Mouse (Mus musculus): ENCODE data around the gene Nhp2.
"Not testable (repeated sequence)": the region's sequence is repeated elsewhere in the genome, so short reads cannot be mapped to it uniquely, and the experiment has no call there.

The Nhp2 gene

GRCm38 (mm10) chr11:51658291-51658690 is 38.8 kb downstream of the Nhp2 start:
- no peak for DNase-seq (ENCODE audit: low read depth)

GRCm38 (mm10) chr11:51658705-51659104 is 39.2 kb downstream of the Nhp2 start:
- DNase-seq (ENCODE audit: low read depth), result no peak

- DNase-seq (ENCODE audit: low read depth), result no peak
Observed at GRCm38 (mm10) chr11:51661867-51662365, 42.4 kb downstream of the Nhp2 start.

DNA sequence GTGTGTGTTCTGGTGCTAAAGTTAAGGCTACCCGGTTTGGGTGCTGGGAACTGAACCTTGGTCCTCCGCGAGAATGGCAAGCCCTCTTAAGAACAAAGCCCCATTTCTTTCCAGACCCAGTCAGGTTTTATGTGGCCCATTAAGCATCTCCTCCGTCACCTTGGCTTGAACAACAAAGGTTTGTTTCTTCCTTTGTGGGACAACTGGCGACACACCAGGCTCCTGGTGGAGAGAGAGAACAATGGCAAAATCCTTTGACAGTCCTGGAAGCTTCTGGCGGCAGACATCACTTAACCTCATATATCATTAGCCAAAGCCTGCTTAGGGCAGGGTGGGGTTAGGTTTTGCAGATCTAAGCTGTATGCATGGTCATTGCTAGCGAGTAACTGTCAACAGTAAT is 43.1 kb downstream of the Nhp2 start:
- DNase-seq (ENCODE audit: low read depth), result no peak

- not testable (repeated sequence) for DNase-seq (ENCODE audit: low read depth)
Observed at GRCm38 (mm10) chr11:51664747-51665146, 45.2 kb downstream of the Nhp2 start.

DNA sequence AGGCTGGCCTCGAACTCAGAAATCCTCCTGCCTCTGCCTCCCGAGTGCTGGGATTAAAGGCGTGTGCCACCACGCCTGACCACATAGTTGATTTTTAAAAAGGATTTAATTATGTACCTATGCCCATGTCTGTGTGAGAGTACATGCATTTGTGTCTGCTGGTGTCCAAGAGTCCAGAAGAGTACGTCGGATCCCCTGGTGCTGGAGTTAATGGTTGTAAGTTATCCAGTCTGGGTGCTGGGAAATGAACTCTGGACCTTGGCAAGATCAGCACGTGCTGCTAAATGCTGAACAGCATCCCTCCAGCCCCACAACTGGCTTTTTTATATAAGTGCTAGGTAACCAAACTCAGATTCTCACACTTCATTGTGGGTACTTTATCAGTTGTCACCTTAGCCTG is 51.3 kb downstream of the Nhp2 start:
- DNase-seq (ENCODE audit: low read depth), result no peak

DNA sequence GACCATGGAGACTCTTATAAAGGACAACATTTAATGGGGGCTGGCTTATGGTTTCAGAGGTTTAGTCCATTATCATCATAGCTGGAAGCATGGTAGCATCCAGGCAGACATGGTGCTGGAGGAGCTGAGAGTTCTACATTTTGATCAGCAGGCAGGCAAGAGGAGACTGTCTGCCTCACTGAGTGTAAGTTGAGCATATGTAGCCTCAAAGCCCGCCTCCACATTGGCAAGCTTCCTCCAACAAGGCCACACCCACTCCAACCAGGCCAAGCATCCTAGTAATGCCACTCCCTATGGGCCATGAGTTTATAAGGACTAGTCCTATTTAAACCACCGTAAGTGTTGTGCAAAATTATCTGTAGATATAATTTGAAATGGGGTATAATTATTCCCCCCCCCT is 51.8 kb downstream of the Nhp2 start:
- DNase-seq (ENCODE audit: low read depth), result no peak

DNA sequence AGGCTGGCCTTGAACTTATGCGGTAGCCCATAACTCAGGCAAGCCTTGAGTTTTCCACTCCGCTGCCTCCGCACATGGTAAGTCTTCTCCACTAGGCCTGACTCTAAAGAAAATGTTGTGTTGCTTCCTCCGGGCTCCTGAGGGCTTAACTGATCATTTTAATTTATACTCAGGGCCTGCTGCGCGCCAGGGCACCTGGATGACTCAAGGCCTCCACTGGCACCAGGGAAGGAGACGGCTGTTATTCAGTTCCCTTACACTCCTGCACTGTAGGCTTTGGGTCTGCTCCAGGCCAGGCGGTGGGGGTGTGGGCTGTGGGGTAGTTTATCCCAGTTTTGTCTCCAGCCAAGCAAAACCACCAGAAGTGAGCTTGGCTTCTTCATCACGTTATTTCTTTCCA is 53.8 kb downstream of the Nhp2 start:
- no peak for DNase-seq (ENCODE audit: low read depth)
